Mouse (Mus musculus): ENCODE measurements around the gene Olfr145. TPM values are rescaled to one million over a fixed set of nuclear protein-coding genes. Genes with fewer than 3 reads are reported as not detected.

Gene Olfr145
- polyA plus RNA-seq (2016; fragmentation: Nextera tagmentation; extraction: Ambion mirVana): not detected in 2 replicates

GRCm38 (mm10) chr9:37896661-37897060, at the start of gene Olfr145:
Gene Olfr145, plus strand, starts transcription at chr9:37896724.
- no peaks in the 10 kb centered on the region for H3K36me3 ChIP-seq
- H3K9me3 ChIP-seq: no peaks in the 10 kb centered on the region
- H3K27me3 ChIP-seq (ENCODE audit: insufficient read depth, poor library complexity, severe bottlenecking): no peaks in the 10 kb centered on the region
- H3K4me3 ChIP-seq: no peak within 1 kb of the TSS
- no peak within 1 kb of the TSS for H3K27ac ChIP-seq
- 25% methylated on average over 2 of the region's 2 CpGs for WGBS
- no peaks in the 10 kb centered on the region for H3K4me1 ChIP-seq
- DNase-seq (ENCODE audit: low spot score): no peak

DNA sequence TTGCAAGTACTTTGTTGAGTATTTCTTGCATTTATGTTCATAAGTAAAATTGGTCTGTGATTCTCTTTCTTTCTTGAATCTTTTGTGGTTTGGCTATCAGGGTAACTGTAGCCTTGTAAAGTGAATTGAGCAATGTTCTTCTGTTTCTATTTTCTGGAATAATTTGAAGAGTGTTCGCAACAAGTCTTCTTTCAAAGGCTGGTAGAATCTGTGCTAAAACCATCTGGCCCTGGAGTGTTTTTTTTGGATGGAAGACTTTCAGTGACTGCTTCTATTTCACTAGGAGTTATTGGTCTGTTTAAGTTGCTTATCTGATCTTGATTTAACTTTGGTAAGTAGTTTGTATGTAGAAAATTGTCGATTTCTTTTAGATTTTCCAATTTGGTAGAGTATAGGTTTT, 47.3 kb upstream of the Olfr145 start:
- H3K36me3 ChIP-seq: no peaks in the 10 kb centered on the region
- no peaks in the 10 kb centered on the region for H3K9me3 ChIP-seq
- no peak overlapping the region for H3K27ac ChIP-seq
- H3K4me1 ChIP-seq: no peaks in the 10 kb centered on the region
- H3K27me3 ChIP-seq (ENCODE audit: insufficient read depth, poor library complexity, severe bottlenecking): no peaks in the 10 kb centered on the region
- no peak for DNase-seq (ENCODE audit: low spot score)
- 71% methylated on average over 2 of the region's 2 CpGs for WGBS
- H3K4me3 ChIP-seq: no peak overlapping the region

DNA sequence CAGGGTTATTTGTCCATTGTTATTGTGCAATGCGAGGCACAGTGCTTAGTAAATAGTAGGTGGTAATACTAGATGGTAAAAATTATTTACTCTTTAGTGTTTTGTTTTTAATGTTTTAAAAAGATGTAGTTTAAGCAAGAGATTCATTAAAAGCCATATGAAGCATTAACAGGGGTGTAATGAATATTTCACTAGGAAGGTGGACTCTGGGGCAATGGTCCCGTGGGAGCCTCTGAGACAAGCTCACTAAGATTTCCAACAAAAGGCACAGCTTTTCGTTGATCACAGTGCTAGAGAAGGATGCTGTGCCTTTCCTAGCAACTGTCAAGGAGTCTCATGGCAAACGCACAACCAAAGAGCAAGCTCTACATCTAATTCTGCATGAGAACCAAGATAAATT, 42.6 kb upstream of the Olfr145 start, which contains the start of gene Olfr877:
Olfr877 (plus strand) TSS at position 301 of the 400 bp plus-strand sequence.
- WGBS: 80% methylated on average over 4 of the region's 4 CpGs
- H3K36me3 ChIP-seq: no peaks in the 10 kb centered on the region
- no peaks in the 10 kb centered on the region for H3K9me3 ChIP-seq
- H3K27me3 ChIP-seq (ENCODE audit: insufficient read depth, poor library complexity, severe bottlenecking): no peaks in the 10 kb centered on the region
- no peak within 1 kb of the TSS for H3K27ac ChIP-seq
- no peak for DNase-seq (ENCODE audit: low spot score)
- no peaks in the 10 kb centered on the region for H3K4me1 ChIP-seq
- no peak within 1 kb of the TSS for H3K4me3 ChIP-seq

GRCm38 (mm10) chr9:37863325-37863724, 33.2 kb upstream of the Olfr145 start:
- DNase-seq (ENCODE audit: low spot score): no peak
- no peaks in the 10 kb centered on the region for H3K36me3 ChIP-seq
- no peaks in the 10 kb centered on the region for H3K4me1 ChIP-seq
- 31% methylated on average over 1 of the region's 1 CpGs for WGBS
- H3K4me3 ChIP-seq: no peak overlapping the region
- H3K27me3 ChIP-seq (ENCODE audit: insufficient read depth, poor library complexity, severe bottlenecking): no peaks in the 10 kb centered on the region
- no peak overlapping the region for H3K27ac ChIP-seq
- H3K9me3 ChIP-seq: no peaks in the 10 kb centered on the region

DNA sequence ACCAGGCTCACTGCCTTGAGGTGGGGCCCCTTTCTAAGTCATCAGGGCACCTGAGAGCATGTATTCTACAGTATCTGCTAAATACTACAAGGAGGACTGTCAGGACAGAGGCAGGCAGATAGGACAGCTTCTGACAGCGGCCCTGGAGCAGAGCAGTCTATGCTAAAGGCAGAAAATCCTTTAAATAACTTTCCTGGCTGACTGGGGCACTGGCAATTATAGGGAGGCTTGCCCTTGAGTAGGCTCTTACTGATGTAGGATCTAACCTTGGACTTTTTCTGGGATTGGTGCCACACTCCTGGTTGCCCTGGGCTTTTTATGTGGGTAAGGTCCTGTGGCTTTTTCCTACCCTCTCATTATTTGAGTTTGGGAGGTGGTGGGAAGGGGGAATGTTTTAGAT, 26.3 kb upstream of the Olfr145 start:
- Histone ChIP-seq H3K9me3 (no peaks in the 10 kb centered on the region), H3K27ac (no peak overlapping the region), H3K4me3 (no peak overlapping the region), H3K27me3 (ENCODE audit: insufficient read depth, poor library complexity, severe bottlenecking) (no peaks in the 10 kb centered on the region), H3K36me3 (no peaks in the 10 kb centered on the region), H3K4me1 (no peaks in the 10 kb centered on the region)
- DNase-seq (ENCODE audit: low spot score): no peak
- WGBS: 29% methylated on average over 1 of the region's 1 CpGs

DNA sequence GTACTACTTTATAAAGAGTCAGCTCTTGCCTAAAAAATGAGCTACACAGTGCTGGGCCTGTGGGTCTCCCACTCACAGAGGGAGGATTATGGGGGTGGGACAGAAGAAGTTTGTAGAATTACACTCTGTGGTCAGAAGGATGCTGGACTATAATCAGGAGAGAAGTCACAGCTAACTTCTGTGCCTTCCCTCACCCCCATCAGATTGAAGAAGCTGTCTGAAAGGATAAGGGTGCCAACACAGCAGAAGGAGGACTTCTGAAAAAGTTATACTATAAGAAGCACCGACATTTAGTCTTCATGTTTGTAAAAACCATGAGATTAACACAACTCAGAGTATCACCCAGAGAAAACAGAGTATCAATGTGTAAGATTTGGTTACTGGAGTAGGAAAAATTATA, 25.4 kb upstream of the Olfr145 start:
- no peaks in the 10 kb centered on the region for H3K4me1 ChIP-seq
- no peaks in the 10 kb centered on the region for H3K27me3 ChIP-seq (ENCODE audit: insufficient read depth, poor library complexity, severe bottlenecking)
- DNase-seq (ENCODE audit: low spot score): no peak
- H3K27ac ChIP-seq: no peak overlapping the region
- no peak overlapping the region for H3K4me3 ChIP-seq
- 83% methylated on average over 1 of the region's 1 CpGs for WGBS
- no peaks in the 10 kb centered on the region for H3K36me3 ChIP-seq
- no peaks in the 10 kb centered on the region for H3K9me3 ChIP-seq

GRCm38 (mm10) chr9:37871536-37871935, 25.0 kb upstream of the Olfr145 start:
- 54% methylated on average over 1 of the region's 1 CpGs for WGBS
- H3K9me3 ChIP-seq: no peaks in the 10 kb centered on the region
- H3K36me3 ChIP-seq: no peaks in the 10 kb centered on the region
- H3K27ac ChIP-seq: no peak overlapping the region
- H3K4me3 ChIP-seq: no peak overlapping the region
- no peaks in the 10 kb centered on the region for H3K4me1 ChIP-seq
- no peaks in the 10 kb centered on the region for H3K27me3 ChIP-seq (ENCODE audit: insufficient read depth, poor library complexity, severe bottlenecking)
- DNase-seq (ENCODE audit: low spot score): no peak

GRCm38 (mm10) chr9:37890960-37891359, 5.6 kb upstream of the Olfr145 start:
- Histone ChIP-seq H3K4me1 (no peaks in the 10 kb centered on the region), H3K4me3 (no peak overlapping the region), H3K27ac (no peak overlapping the region), H3K9me3 (no peaks in the 10 kb centered on the region), H3K27me3 (ENCODE audit: insufficient read depth, poor library complexity, severe bottlenecking) (no peaks in the 10 kb centered on the region), H3K36me3 (no peaks in the 10 kb centered on the region)
- DNase-seq (ENCODE audit: low spot score): no peak
- 34% methylated on average over 2 of the region's 2 CpGs for WGBS

- Histone ChIP-seq H3K4me1 (no peaks in the 10 kb centered on the region), H3K27me3 (ENCODE audit: insufficient read depth, poor library complexity, severe bottlenecking) (no peaks in the 10 kb centered on the region), H3K36me3 (no peaks in the 10 kb centered on the region), H3K4me3 (no peak overlapping the region), H3K27ac (no peak overlapping the region), H3K9me3 (no peaks in the 10 kb centered on the region)
- no peak for DNase-seq (ENCODE audit: low spot score)
- WGBS: 75% methylated on average over 3 of the region's 3 CpGs
Measured at GRCm38 (mm10) chr9:37905555-37905954, 9.0 kb downstream of the Olfr145 start.

GRCm38 (mm10) chr9:37917540-37917939, 21.0 kb downstream of the Olfr145 start, which contains the start of gene Olfr878:
Gene Olfr878, plus strand, starts transcription at chr9:37917840.
- H3K27ac ChIP-seq: no peak within 1 kb of the TSS
- WGBS: 70% methylated on average over 2 of the region's 2 CpGs
- DNase-seq (ENCODE audit: low spot score): no peak
- H3K27me3 ChIP-seq (ENCODE audit: insufficient read depth, poor library complexity, severe bottlenecking): no peaks in the 10 kb centered on the region
- no peaks in the 10 kb centered on the region for H3K36me3 ChIP-seq
- no peaks in the 10 kb centered on the region for H3K9me3 ChIP-seq
- H3K4me3 ChIP-seq: no peak within 1 kb of the TSS
- H3K4me1 ChIP-seq: no peaks in the 10 kb centered on the region

GRCm38 (mm10) chr9:37918018-37918417, 21.5 kb downstream of the Olfr145 start:
- no peaks in the 10 kb centered on the region for H3K4me1 ChIP-seq
- H3K36me3 ChIP-seq: no peaks in the 10 kb centered on the region
- no peak for DNase-seq (ENCODE audit: low spot score)
- H3K4me3 ChIP-seq: no peak overlapping the region
- WGBS: 68% methylated on average over 1 of the region's 1 CpGs
- H3K27ac ChIP-seq: no peak overlapping the region
- H3K27me3 ChIP-seq (ENCODE audit: insufficient read depth, poor library complexity, severe bottlenecking): no peaks in the 10 kb centered on the region
- no peaks in the 10 kb centered on the region for H3K9me3 ChIP-seq

DNA sequence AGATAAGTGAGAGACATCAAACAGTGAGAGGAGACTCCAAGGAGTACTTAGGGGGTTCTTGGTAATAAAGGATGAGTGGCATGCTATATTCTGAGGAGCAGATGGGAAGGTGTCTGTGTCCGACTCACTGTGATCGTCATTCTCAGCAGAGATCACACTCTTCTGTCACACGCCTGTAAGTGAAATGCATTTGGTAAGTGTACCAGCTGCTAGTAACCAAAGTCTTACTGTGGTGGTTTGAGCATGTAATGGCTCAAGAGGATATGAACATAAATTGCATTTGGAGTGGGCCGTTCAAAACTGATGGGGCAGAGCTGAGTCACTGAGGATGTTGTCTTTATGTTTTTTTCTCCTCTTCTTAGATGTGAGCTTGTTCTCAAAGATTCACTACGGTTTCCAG, 27.7 kb downstream of the Olfr145 start:
- no peak for DNase-seq (ENCODE audit: low spot score)
- H3K27ac ChIP-seq: no peak overlapping the region
- no peaks in the 10 kb centered on the region for H3K4me1 ChIP-seq
- no peak overlapping the region for H3K4me3 ChIP-seq
- H3K27me3 ChIP-seq (ENCODE audit: insufficient read depth, poor library complexity, severe bottlenecking): no peaks in the 10 kb centered on the region
- no peaks in the 10 kb centered on the region for H3K36me3 ChIP-seq
- no peaks in the 10 kb centered on the region for H3K9me3 ChIP-seq
- WGBS: 77% methylated on average over 5 of the region's 5 CpGs

- Histone ChIP-seq H3K27ac (no peak overlapping the region), H3K4me1 (no peaks in the 10 kb centered on the region), H3K9me3 (no peaks in the 10 kb centered on the region), H3K4me3 (no peak overlapping the region), H3K27me3 (ENCODE audit: insufficient read depth, poor library complexity, severe bottlenecking) (no peaks in the 10 kb centered on the region), H3K36me3 (no peaks in the 10 kb centered on the region)
- 55% methylated on average over 2 of the region's 2 CpGs for WGBS
- no peak for DNase-seq (ENCODE audit: low spot score)
Measured at GRCm38 (mm10) chr9:37925445-37925844, 28.9 kb downstream of the Olfr145 start.
